Mouse (Mus musculus) cerebellum, adult 11-12 months (tissue): ENCODE results near the gene Tubb3.
A peak's percentile ranks its signal among the peaks of the same experiment; 100 is the strongest.
"Not testable (repeated sequence)": the region's sequence is repeated elsewhere in the genome, so short reads cannot be mapped to it uniquely, and the experiment has no call there.

Experiments
- DNase-seq: peaks from one replicate; pipeline ENCODE4 v3.0.0; 2022

Tubb3 gene

GRCm38 (mm10) chr8:123412560-123413170, 1.4 kb downstream of the Tubb3 start:
- peak; percentile 78 for DNase-seq

DNA sequence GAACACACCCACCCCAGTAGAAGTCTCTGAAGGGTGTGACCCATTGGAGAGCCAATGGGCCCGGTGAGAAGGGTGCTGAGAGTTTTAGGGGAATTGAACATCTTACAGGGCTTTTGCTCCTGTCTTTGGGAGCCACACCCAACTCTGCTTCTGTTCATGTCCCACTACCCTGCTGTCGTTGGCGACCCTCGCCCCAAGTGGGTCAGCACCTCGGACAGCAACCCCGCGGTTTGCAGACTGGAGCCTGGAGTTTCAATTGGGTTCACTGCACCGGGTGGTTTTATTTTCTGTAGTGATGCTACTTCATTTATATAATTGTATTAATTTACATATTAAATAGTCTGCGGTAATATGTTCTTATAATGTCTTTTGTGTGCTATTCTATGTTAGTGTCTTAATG, 3.0 kb downstream of the Tubb3 start:
- DNase-seq = no peak

- not testable (repeated sequence) for DNase-seq
These were observed 3.9 kb downstream of the Tubb3 start for GRCm38 (mm10) chr8:123414997-123415696.

GRCm38 (mm10) chr8:123415967-123416943, 5.0 kb downstream of the Tubb3 start:
- DNase-seq = no peak

GRCm38 (mm10) chr8:123416944-123417555, 5.8 kb downstream of the Tubb3 start:
- DNase-seq = no peak

GRCm38 (mm10) chr8:123419711-123420110, 8.5 kb downstream of the Tubb3 start:
- no peak for DNase-seq

DNA sequence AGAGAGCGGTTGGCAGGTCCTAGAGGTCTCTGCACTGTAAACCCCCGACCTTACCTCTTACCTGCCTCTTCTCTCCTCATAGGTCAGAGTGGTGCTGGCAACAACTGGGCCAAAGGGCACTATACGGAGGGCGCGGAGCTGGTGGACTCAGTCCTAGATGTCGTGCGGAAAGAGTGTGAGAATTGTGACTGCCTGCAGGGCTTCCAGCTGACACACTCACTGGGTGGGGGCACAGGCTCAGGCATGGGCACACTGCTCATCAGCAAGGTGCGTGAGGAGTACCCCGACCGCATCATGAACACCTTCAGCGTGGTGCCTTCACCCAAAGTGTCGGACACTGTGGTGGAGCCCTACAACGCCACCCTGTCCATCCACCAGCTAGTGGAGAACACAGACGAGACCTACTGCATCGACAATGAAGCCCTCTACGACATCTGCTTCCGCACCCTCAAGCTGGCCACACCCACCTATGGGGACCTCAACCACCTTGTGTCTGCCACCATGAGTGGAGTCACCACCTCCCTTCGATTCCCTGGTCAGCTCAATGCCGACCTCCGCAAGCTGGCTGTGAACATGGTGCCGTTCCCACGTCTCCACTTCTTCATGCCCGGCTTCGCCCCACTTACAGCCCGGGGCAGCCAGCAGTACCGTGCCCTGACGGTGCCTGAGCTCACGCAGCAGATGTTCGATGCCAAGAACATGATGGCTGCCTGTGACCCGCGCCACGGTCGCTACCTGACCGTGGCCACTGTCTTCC, 9.5 kb downstream of the Tubb3 start:
- DNase-seq = no peak

DNA sequence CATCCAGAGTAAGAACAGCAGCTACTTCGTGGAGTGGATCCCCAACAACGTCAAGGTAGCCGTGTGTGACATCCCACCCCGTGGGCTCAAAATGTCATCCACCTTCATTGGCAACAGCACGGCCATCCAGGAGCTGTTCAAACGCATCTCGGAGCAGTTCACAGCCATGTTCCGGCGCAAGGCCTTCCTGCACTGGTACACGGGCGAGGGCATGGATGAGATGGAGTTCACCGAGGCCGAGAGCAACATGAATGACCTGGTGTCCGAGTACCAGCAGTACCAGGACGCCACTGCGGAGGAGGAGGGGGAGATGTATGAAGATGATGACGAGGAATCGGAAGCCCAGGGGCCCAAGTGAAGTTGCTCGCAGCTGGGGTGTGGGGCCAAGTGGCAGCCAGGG, 10.1 kb downstream of the Tubb3 start:
- DNase-seq = no peak

GRCm38 (mm10) chr8:123422056-123422780, 11.0 kb downstream of the Tubb3 start:
- peak; percentile 75 for DNase-seq

DNA sequence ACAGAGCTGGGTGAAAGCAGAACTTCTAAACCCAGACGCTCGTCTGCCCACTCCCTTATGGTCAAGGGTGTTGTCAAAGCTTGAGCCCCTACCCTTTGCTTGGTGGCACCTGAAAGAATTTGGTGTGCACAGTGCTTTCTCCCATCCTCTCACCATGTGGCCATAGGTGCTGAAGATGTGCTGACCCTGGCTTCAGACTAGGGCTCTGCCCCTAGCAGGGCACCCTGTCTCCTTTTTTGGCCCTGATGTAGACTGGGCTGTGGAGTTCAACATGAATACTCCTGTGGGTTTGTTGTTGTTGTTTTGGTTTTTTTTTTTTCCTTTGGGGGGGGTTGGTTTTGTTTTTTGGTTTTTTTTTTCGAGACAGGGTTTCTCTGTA, 11.5 kb downstream of the Tubb3 start:
- no peak for DNase-seq

DNA sequence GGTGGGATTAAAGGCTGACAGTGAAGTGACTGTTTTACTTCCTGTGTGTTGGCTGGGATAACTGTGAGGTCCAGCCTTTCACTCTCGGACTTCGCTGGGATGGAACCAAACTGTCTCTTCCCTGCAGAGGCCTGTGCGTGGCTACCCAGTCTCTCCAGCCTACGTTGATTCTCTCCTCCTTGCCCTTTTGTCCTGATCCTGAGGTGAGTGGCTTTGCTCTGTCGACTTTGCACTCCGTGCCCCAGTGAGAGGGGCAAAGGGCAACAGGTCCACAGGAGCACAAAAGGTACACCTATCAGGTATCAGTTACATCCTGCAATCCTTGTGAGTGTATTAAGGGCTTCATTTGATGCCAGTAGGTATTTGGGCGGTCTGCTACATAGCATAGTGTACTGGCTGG, 12.2 kb downstream of the Tubb3 start, which contains the start of gene Def8:
Def8 (plus strand) TSS at position 87 of the 400 bp plus-strand sequence.
- DNase-seq = no peak

DNA sequence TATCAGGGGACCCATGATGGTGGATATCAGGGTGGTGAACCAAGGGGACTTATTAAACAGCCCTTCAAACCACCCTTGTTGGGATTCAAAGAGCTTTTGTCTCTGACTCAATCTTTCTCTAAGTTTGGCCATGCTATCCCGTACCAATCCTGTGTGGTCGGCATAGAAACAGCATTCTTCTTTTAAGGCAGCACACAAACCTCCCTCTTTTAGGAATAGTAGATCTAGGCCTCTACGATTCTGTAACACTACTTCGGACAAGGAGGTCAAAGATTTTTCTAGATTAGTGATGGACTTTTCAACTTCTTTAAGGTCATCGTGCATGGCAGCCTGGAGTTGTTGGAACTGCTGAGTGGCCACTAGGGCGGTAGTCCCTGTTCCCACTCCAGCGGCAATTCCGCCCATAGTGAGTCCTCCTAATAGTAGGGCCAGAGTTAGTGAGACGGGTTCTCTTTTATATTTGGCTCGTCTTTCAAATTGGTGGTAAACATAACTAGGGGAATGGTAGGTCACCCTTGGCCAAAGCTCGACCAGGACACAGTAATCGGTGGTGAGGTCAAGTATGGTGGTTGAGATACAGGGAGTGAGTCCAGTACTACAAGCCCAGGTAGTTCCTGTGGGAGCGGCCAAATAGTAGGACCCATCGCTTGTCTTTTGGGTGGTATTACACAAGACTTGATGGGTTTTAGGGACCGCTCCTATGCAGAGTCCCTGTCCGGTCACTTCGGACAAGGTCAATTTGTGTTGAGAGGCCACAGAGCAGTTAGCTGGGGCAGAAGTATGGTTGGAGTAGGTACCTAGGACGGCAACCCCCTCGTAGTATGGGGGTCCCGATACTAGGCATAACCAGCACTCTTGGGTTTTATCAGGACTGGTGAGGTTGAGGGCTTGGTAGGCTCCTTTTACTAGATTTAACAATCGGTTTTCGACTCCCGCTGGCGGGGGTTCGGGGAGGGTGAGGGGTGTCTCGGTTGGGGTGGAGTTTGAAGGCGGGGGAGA, 15.6 kb downstream of the Tubb3 start:
- DNase-seq = no peak

GRCm38 (mm10) chr8:123427639-123428275, 16.5 kb downstream of the Tubb3 start:
- no peak for DNase-seq

DNA sequence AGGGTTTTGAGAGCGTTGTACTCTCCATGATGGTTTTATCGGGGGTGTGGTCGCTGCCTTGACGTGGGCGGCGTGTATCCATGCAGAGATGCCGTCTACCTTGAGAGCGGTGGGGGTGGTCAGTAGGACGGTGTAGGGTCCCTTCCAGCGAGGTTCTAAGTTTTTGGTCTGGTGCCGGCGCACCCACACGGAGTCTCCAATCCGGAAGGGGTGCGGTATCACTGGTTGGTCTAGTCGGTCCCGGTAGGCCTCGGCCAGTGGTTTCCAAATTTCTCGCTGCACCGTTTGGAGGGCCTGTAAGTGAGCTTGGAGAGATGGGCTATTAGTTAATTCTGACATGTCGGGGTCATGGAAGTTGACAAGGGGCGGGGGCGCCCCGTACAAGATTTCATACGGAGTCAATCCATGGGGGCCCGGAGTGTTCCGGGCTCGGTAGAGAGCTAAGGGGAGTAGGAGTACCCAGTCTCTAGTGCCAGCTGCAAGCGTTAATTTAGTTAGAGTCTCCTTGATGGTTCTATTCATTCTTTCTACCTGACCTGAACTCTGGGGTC, 17.2 kb downstream of the Tubb3 start:
- DNase-seq = peak; percentile 34

GRCm38 (mm10) chr8:123428939-123429721, 17.9 kb downstream of the Tubb3 start:
- DNase-seq = peak; percentile 12

DNA sequence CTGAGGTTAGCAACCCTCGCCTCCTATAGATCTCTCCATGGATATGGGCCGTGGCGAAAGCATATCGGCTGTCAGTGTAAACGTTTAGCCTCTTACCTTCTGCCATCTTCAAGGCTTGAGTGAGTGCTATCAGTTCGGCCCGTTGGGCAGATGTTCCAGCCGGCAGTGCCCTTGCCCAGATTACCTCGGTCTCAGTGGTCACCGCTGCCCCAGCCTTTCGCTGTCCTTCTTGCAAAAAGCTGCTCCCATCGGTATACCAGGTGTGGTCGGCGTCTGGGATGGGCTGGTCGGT, 18.4 kb downstream of the Tubb3 start:
- peak; percentile 14 for DNase-seq

- not testable (repeated sequence) for DNase-seq
These were observed 19.7 kb downstream of the Tubb3 start for GRCm38 (mm10) chr8:123430936-123431335.

GRCm38 (mm10) chr8:123431616-123432365, 20.6 kb downstream of the Tubb3 start:
- peak; percentile 18 for DNase-seq
